Mouse (Mus musculus): ENCODE results near the gene Slc15a5.

The Slc15a5 gene

DNA sequence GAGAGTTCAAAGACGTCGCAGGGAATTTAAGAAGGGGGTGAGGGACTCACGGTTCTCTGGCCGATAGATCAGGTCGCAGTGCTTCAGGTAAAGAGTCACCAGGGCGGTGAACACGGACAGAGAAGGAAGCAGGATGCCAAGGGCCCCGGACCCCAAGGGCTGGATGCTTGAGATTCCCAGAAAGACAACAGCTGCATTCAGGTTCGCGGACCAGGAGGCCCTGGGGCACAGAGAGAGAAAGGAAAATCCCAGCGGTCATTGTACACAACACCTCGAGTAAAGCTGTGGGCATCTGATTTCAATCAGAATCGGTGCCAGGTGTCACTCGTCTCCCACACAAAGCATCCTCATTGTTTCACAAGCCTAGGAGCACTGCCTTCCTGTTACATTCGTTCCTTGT is 24.1 kb downstream of the Slc15a5 start:
- DNase-seq (ENCODE audit: low spot score), result no peak

DNA sequence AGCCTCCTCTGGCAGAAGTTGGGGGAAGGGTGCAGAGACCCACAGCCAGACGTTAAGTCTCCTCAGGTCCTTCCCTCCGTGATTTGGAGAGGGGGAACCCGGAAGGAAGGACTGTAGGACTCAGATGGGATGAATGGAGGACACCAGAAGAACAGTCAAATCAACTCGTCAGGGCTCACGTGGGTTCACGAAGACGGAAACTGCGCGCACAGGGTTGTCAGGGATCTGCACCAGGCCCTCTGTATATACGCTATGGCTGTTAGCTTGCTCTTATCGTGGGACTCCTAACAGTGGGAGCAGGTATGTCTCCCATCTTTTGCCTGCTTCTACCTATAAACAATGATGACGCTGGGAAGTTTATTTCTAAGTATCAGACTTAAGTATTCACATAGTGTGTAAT is 24.8 kb downstream of the Slc15a5 start:
- no peak for DNase-seq (ENCODE audit: low spot score)

DNA sequence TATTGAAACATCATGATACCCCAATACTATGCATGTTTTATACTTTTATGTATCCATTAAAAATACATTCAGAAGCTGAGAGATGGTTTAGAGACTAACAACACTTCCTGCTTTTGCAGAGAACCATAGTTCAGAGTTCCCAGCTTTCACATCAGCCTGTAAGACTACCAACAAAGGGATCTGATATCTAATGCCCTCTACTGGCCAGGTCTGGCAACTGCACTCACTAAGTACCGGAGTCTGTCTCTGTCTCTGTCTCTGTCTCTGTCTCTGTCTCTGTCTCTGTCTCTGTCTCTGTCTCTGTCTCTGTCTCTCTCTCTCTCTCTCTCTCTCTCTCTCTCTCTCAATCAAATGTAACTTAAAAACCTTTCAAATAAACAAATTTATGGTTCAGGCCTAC is 25.6 kb downstream of the Slc15a5 start:
- DNase-seq (ENCODE audit: low spot score), result peak; percentile 52

DNA sequence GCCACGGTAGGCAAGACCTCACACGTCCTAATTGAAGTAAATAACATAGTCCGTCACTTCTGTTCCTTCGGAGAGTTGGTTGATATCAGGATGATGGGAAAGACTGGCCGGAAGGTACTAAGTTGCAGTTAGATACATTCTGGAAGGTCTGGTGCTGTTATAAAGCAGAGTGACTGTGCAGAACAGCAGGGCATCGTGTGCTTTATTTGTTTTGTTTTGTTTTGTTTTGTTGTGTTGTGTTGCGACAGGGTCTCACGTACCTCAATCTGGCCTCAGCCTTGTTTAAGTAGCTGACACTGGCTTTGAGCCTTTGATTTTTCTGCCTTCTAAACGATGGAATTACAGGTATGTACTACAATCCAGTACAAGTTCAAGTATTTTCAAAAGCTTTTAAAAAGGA is 26.0 kb downstream of the Slc15a5 start:
- no peak for DNase-seq (ENCODE audit: low spot score)

GRCm38 (mm10) chr6:138045364-138045763 is 34.4 kb downstream of the Slc15a5 start:
- DNase-seq (ENCODE audit: low spot score), result no peak

GRCm38 (mm10) chr6:138042891-138043290 is 36.8 kb downstream of the Slc15a5 start:
- no peak for DNase-seq (ENCODE audit: low spot score)

DNA sequence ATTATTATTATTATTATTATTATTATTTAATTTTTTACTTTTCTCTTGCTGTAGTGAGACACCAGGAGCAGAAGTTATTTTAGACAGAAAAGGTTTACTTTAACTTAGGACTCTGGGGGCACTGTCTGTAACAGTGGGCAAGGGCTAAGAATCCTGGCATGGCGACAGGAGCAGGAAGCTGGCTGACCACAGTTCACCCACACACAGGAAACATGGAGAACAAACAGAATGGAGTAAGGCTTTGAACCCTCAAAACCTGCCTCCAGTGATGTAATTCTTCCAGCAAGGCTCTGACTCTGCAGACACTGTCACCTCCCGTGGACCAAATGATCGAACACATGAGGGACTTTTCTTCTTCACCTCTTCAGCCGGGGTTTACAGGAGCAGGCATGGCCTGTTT is 37.9 kb downstream of the Slc15a5 start:
- DNase-seq (ENCODE audit: low spot score), result no peak

DNA sequence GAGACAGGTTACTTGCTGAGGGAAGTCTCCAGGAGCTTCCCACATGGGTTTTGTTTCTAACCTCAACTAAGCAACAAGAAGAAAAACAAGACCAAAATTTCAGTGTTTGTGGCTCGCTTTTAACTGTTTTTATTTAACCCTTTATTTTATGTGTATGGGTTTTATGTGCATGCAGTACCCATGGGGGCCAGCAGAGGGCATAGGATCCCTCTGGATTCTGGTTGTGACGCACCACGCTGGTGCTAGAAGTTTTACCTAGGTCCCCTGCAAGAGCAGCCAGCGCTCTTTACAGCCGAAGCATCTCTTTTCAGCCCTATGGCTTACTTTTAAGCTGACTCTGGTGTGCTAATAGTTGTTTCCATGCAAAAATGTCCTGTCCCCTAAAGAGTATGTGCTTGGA is 42.1 kb downstream of the Slc15a5 start:
- no peak for DNase-seq (ENCODE audit: low spot score)

DNA sequence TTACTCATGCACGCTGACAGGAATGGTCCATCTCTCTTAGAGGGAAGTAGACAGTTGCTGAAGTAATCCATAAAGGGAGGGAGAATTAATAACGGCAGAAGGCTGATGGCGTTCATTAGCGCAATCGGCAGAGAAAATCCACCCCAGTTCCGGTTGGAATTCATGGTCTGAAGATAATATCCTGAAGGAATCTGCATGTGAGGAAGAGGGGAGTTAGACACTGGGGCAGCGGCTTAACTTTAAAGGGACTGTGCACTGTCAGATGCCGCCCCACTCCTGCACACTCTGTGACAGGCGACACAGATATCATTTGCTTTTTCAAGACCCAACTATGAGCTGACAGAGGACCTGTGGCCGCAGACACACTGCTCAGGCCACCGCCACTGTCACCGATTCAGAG is 42.8 kb downstream of the Slc15a5 start:
- no peak for DNase-seq (ENCODE audit: low spot score)

- DNase-seq (ENCODE audit: low spot score), result no peak
These were observed 62.8 kb downstream of the Slc15a5 start for GRCm38 (mm10) chr6:138016898-138017297.

GRCm38 (mm10) chr6:138014976-138015674 is 64.6 kb downstream of the Slc15a5 start:
- DNase-seq (ENCODE audit: low spot score), result no peak

DNA sequence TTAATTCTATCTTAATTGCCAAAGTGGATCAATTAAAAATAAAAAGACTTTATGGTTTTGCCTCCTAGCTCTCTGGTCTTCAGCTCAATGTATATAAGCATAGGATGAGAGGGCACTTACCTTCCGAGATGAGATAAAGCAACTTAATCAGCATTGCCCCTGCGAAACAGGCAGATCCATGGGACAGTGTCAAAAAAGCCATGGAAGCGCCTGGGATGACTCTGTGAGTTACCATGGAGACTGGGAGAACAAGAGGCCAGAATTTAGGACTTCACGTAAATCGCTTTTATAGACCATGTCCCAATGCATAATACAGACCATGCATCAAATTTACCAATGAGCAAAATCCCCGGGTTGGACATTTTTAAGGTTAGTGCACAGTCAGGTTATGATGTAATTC is 67.8 kb downstream of the Slc15a5 start:
- no peak for DNase-seq (ENCODE audit: low spot score)

DNA sequence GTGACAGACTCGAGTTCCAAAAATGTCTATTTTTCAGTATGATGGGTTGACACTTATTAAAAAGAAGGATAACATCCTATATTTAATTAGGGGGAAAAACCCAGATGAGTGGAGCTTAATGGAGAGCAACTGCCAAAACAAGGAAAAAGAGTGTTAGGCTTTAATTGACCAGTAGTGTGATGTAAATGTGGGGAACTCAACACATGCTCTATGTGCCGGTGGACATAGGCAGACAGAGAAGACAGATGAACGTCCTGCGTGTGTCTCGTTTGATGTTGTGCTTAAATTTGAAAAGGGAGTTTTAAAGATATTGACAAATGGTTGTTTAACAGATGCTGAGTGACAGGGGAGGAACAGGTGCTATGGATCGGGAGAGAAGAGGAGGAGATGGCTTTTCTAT is 72.0 kb downstream of the Slc15a5 start:
- no peak for DNase-seq (ENCODE audit: low spot score)

- DNase-seq (ENCODE audit: low spot score), result peak; percentile 9
These were observed 73.0 kb downstream of the Slc15a5 start for GRCm38 (mm10) chr6:138006525-138007251.

GRCm38 (mm10) chr6:137989853-137990252 is 89.9 kb downstream of the Slc15a5 start:
- DNase-seq (ENCODE audit: low spot score), result peak; percentile 43

- DNase-seq (ENCODE audit: low spot score), result no peak
These were observed 94.5 kb downstream of the Slc15a5 start for GRCm38 (mm10) chr6:137985169-137985568.

GRCm38 (mm10) chr6:137982195-137982737 is 97.5 kb downstream of the Slc15a5 start:
- peak; percentile 36 for DNase-seq (ENCODE audit: low spot score)

- DNase-seq (ENCODE audit: low spot score), result no peak
These were observed 98.6 kb downstream of the Slc15a5 start for GRCm38 (mm10) chr6:137980905-137981696.

DNA sequence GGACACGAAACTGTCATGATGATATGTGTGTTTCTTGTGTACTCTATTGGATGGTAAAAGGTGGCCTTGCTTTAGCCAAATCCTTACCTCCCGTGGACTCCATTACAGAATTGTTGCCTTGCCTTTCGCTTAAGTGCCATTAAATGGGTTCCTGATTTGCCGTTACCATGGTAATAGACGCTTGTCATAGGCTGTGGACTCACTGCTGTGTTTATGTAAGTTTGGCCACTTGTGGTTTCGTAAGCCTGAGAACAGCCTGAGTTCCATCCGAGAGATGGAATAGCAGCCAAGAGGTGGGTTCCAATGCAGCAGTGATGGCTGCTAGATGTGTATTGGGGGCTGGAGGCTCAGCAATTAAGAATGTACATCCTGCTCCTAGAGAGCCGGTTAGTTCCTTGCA is 99.3 kb downstream of the Slc15a5 start:
- no peak for DNase-seq (ENCODE audit: low spot score)

GRCm38 (mm10) chr6:137979802-137980201 is 99.9 kb downstream of the Slc15a5 start:
- DNase-seq (ENCODE audit: low spot score), result no peak

DNA sequence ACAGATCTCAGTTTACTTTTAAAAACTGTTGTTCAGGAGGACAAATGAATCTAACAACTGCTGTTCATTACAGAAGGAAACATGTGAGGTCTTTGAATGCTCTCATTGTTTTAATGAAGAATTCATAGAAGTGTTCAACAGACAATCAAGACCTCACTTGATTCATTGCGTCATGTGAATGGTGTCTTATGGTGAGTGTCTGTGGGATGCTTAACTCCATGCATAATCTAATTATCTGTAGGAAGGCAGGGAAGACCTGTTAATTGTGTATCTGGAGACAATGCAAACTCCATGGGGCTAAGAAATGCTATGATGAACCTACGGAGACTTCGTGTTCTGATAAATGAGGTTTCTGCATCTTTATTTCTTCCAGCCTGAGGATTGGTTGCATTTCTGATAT is 103.7 kb downstream of the Slc15a5 start:
- DNase-seq (ENCODE audit: low spot score), result no peak

DNA sequence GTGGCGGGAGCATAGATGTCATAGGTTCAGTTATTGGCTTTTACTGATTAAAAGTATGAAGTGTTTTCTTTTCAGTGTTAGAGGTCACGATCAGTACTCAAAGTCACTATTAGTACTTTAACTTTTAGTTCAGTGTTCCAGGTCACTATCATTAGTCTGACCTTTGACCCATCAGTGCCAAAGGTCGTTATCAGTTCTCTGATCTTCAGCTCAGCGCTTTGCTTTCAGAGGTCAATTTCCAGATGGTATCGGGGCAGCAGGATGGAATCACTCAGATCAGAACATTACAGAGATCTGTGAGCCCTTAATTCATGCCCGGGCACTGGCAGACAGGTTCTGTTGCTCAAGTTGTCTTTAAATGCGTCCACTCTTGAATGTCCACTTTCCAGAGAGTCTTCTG is 116.0 kb downstream of the Slc15a5 start:
- DNase-seq (ENCODE audit: low spot score), result peak; percentile 56

DNA sequence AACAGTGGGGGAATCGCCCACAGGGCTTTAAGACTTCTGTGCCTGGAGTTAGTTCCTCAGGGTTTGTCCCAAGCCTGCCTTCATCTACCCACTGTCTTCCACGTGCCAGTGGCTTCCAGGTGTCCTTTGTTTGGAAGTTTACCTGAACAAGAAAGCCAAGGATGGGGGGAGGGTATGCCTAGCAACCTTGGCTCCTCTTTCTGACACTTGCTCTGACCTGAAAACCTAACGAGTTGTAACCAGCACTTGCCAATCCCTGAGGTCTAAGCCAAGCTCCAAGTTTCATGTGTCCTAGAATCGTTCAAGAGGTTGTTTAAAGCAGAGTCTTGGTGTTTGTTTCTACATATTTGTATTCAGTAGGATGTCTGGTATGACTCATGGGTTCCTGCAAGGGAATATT is 116.9 kb downstream of the Slc15a5 start:
- DNase-seq (ENCODE audit: low spot score), result no peak

All from embryo, embryonic 10.5 days (tissue).